Mouse (Mus musculus): Measurements from ENCODE around the gene Sprtn. TPM values are rescaled to one million over a fixed set of nuclear protein-coding genes. Genes with fewer than 3 reads are reported as not detected.
A peak's percentile ranks its signal among the peaks of the same experiment; 100 is the strongest.

Sprtn gene
- polyA plus RNA-seq, 1 experiment from 2014 or later, result 8.5 TPM

DNA sequence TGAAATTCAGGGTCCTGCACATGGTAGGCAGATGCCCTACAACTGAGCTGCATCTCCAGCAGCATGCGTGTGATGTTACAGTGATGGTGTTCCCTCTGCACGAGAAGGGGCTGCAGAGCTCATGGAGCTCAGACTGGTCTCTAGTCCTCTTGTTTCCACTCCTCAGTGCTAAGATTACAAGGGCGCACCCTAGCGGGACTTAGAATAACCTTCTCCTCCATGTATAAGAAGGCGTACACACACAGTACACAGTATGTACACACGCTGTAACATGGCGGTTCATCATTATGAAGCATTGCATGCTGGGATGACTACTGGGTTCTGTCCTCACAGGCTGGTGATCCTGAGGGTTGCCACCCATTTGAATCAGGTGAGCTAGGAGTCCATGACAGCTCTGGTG is 25.6 kb upstream of the Sprtn start:
- WGBS, result 91% methylated on average over 7 of the region's 7 CpGs
- H3K27ac ChIP-seq, result no peak overlapping the region
- H3K9ac ChIP-seq, result no peak overlapping the region
- H3K4me1 ChIP-seq (replicated peaks), result no peaks in the 10 kb centered on the region
- peaks cover 35% of the 10 kb centered on the region for H3K36me3 ChIP-seq
- ATAC-seq, result peak; percentile 19; the same call in 1 of the 2 replicates
- H3K9me3 ChIP-seq, result no peaks in the 10 kb centered on the region
- no peak overlapping the region for H3K4me3 ChIP-seq (replicated peaks)
- no peak overlapping the region for H3K4me2 ChIP-seq (replicated peaks)
- H3K27me3 ChIP-seq (replicated peaks), result no peaks in the 10 kb centered on the region

DNA sequence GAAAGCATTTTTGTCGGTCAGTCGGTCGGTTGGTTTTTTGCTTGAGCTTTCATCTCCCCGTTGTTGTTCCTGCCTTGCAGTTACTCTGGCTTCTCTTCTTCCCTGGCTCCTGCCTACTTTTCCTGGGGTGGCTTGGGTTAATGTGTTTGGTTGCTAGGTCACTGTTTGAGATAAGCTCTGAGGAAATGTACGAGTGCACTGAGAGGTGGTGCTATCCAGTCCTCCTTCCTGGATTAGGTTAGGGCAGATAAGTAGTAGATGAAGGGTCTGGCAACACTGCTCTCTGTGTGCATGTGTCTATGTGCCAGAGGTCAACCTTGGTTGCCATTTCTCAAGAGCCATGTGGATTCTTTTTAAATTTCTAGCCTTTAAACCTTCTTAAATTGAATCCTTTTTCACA is 25.0 kb upstream of the Sprtn start:
- Histone ChIP-seq H3K9me3 (no peaks in the 10 kb centered on the region), H3K4me3 (replicated peaks) (no peak overlapping the region), H3K27ac (no peak overlapping the region), H3K4me1 (replicated peaks) (no peaks in the 10 kb centered on the region), H3K4me2 (replicated peaks) (no peak overlapping the region), H3K27me3 (replicated peaks) (no peaks in the 10 kb centered on the region), H3K9ac (no peak overlapping the region), H3K36me3 (peaks cover 41% of the 10 kb centered on the region)
- WGBS, result 67% methylated on average over 5 of the region's 5 CpGs
- peak; percentile 62; the same call in 1 of the 2 replicates for ATAC-seq

DNA sequence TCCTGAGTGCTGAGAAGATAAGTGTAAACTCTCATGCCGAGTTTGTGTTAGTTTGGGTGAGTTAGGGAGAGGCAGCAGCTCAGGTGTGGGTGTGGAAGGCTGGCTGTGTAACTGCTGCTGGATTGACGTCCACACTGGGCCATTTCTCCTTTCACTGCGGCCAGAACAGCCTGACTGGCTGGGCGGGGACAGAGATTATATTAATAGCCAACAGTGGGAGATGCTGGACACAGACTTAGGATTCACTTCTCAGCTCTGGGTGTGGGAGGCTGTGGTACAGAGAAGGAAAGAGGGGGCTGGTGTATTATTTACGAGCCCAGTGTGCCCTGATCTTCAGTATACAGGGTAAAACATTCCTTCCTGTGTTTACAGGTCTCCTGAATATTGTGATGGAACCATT is 19.5 kb upstream of the Sprtn start:
- Histone ChIP-seq H3K27me3 (replicated peaks) (no peaks in the 10 kb centered on the region), H3K4me3 (replicated peaks) (no peak overlapping the region), H3K27ac (no peak overlapping the region), H3K36me3 (peaks cover 62% of the 10 kb centered on the region), H3K9ac (no peak overlapping the region), H3K4me2 (replicated peaks) (no peak overlapping the region), H3K9me3 (no peaks in the 10 kb centered on the region), H3K4me1 (replicated peaks) (no peaks in the 10 kb centered on the region)
- WGBS, result 81% methylated on average over 5 of the region's 5 CpGs
- ATAC-seq, result no peak

DNA sequence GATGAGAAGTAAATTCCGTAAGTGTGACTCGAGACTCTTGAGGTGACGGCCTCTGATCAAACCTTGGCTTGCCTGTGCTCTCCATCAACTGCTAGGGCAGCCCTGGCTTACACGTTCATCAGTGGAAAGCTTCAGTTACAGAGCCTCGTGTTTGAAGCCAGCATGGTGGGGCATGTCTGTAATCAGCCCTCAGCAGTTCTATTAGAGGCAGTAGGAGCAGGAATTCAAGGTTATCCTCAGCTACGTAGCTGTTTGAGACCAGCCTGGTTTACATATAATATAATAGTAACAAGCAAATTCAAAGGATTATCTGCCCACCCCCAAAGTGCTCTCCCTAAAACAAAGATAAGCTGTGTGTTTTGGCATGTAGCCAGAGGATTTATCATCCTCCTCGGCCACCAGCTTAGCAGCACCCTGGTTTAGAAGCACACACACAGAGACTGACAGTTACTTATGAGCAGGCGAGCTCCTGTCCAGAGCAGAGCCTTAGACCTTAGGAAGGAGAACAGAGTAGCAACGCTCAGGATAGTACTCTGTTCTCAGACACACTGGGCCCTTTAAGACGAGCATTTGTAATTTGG is 18.6 kb upstream of the Sprtn start:
- H3K27me3 ChIP-seq (replicated peaks), result no peaks in the 10 kb centered on the region
- H3K36me3 ChIP-seq, result peaks cover 65% of the 10 kb centered on the region
- H3K4me1 ChIP-seq (replicated peaks), result no peaks in the 10 kb centered on the region
- no peak for ATAC-seq
- no peak overlapping the region for H3K4me3 ChIP-seq (replicated peaks)
- no peak overlapping the region for H3K27ac ChIP-seq
- H3K4me2 ChIP-seq (replicated peaks), result no peak overlapping the region
- H3K9ac ChIP-seq, result no peak overlapping the region
- no peaks in the 10 kb centered on the region for H3K9me3 ChIP-seq
- 69% methylated on average over 10 of the region's 10 CpGs for WGBS

DNA sequence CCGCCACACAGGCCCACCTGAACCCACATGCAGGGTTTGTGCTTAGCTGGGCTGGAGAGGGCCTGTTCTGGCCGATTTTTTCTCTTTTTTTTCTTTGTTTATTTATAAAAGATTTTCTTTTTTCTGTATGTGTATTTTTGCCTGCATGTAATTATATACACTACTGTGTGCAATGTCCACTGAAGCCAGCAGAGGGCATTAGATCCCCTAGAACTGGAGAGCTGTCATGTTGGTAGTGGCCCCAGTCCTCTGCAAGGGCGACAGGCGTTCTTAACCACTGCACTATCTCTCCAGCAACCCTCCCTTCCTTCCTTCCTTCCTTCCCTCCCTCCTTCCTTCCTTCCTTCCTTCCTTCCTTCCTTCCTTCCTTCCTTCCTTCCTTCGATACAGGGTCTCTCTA is 9.3 kb upstream of the Sprtn start:
- Histone ChIP-seq H3K27ac (no peak overlapping the region), H3K4me1 (replicated peaks) (no peaks in the 10 kb centered on the region), H3K9ac (no peak overlapping the region), H3K4me3 (replicated peaks) (no peak overlapping the region), H3K9me3 (no peaks in the 10 kb centered on the region), H3K27me3 (replicated peaks) (no peaks in the 10 kb centered on the region), H3K36me3 (peaks cover 55% of the 10 kb centered on the region), H3K4me2 (replicated peaks) (no peak overlapping the region)
- 94% methylated on average over 5 of the region's 5 CpGs for WGBS
- ATAC-seq, result no peak

DNA sequence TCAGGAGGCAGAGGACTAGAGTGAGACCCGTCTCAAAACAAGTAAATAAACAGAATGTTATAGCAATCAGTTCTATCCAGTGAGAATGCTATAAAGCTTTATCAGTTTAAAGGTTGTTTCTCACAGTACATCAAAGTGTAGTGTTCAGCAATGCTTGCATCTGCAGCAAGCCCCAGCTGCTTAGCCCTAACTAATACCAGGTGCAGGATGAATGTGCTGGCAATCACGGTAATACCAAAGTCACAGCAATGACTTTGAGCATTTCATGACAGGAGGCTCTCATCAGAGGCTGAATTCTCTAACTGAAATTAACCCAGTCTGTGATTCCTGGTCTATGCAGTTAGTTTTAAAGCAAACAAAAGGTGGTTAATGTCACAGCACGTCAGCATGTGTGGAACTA is 5.1 kb upstream of the Sprtn start:
- H3K9me3 ChIP-seq, result no peaks in the 10 kb centered on the region
- peaks cover 35% of the 10 kb centered on the region for H3K36me3 ChIP-seq
- no peak overlapping the region for H3K27ac ChIP-seq
- no peak overlapping the region for H3K4me2 ChIP-seq (replicated peaks)
- H3K27me3 ChIP-seq (replicated peaks), result no peaks in the 10 kb centered on the region
- peaks cover 16% of the 10 kb centered on the region for H3K4me1 ChIP-seq (replicated peaks)
- ATAC-seq, result no peak
- no peak overlapping the region for H3K4me3 ChIP-seq (replicated peaks)
- H3K9ac ChIP-seq, result no peak overlapping the region
- 62% methylated on average over 3 of the region's 3 CpGs for WGBS

DNA sequence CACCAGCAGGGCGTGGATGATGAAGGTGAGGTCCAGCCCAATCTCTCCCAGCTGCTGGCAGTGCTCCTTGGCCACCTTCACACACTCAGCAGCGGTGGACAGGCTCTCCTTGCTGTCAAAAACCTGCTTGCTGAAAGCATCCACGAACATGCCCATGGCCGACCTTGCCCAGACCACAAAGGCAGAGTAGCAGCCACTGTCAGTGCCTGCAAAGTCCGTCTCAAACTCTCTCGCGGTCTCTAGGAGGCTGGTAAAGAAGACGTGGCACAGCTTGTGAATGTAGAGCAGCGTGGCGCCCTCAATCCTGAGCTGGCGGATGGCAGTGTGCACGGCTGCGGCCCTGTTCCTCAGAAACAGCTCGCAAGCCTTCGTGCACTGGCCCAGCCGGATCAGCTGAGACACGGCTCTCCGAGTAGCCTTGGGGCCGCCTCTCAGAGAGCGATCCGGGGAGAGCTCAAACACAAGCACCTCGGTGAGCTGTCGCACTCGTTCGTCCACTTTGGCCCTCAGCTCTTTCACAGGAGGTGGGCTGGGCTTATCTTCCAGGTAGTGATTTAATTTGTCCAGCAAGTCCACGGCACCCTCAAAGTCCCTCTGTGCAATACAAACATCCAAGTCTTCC is 1.6 kb upstream of the Sprtn start:
- peaks cover 23% of the 10 kb centered on the region; the same call in 1 of the 2 replicates for H3K36me3 ChIP-seq
- H3K9me3 ChIP-seq, result no peaks in the 10 kb centered on the region
- ATAC-seq, result peak; percentile 8; the same call in 1 of the 2 replicates
- peak overlapping the region; percentile 77; the same call in 1 of the 2 replicates for H3K27ac ChIP-seq
- 69% methylated on average over 26 of the region's 26 CpGs for WGBS
- peak overlapping the region; percentile 88 for H3K4me3 ChIP-seq (replicated peaks)
- peak overlapping the region; percentile 90 for H3K4me2 ChIP-seq (replicated peaks)
- H3K9ac ChIP-seq, result peak overlapping the region; percentile 74
- peaks cover 23% of the 10 kb centered on the region for H3K4me1 ChIP-seq (replicated peaks)
- no peaks in the 10 kb centered on the region for H3K27me3 ChIP-seq (replicated peaks)

DNA sequence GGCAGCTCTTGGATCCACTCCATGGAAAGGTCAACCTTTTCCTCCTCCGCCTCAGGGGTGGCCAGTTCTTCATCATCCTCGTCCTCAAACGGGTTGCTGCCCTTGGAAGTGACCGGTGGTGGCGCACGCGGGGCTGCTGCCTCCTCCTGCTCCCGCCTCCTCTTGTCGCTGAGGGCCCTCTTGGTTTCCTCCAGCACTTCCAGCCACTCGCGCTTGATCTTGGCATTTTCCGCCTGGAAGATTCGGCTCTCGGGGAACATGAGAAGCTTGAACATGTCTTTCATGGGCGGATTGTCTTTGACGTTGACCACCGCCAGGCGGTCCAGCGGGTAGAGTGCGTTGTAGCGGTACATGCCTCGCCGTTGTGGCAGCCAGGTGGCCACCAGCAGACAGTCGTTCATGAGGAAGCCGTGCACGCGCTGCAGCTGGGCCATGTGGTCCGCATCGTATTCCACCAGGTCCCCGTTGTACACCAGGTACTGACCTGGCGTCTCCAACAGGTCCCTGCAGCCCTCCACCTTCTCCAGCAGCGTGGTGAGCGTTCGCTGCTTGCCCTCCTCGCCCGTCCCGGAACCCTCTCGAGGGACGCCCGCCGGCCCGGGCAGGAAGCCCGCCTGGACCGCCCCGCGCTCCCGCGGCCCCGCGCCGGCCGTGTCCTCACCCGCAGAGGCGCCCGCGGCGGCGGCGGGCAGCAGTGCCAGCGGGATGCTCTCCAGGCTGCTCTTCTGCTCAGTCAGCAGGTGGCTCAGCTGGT is 877 bp upstream of the Sprtn start:
- peak; percentile 61 for ATAC-seq
- H3K27me3 ChIP-seq (replicated peaks), result no peaks in the 10 kb centered on the region
- H3K27ac ChIP-seq, result peak overlapping the region; percentile 77
- no peaks in the 10 kb centered on the region for H3K9me3 ChIP-seq
- peak overlapping the region; percentile 90 for H3K4me2 ChIP-seq (replicated peaks)
- H3K4me3 ChIP-seq (replicated peaks), result peak overlapping the region; percentile 88
- peaks cover 24% of the 10 kb centered on the region for H3K36me3 ChIP-seq
- WGBS, result under 1% methylated on average over 60 of the region's 60 CpGs
- peaks cover 23% of the 10 kb centered on the region for H3K4me1 ChIP-seq (replicated peaks)
- H3K9ac ChIP-seq, result peak overlapping the region; percentile 74

DNA sequence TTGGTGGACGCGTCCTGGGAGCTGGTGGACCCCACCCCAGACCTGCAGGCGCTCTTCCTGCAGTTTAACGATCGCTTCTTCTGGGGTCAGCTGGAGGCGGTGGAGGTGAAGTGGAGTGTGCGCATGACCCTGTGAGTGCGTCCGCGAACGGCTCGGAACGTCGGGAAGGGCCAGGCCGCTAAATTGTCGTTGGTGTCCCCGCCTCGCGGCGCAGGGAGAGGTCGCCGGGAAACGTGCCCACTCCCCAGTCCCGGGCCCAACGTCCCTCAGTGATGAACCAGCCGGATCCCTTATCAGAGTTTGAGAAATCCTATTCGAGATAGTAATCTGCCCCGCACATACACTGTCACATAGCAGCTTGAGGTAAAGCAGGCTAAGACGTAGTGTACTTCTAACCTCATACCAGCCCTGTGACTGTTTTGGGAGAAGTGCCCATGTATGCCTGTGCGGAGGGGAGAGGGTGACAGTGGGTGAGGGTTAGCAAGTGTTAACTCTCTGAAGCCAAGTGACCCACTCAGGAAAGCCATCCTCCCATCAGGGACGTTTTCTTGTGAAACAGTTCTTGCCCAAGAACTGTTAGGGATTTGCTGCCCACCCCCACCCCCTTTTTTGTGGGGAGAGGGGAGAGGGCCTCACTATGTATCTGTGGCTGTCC is 692 bp downstream of the Sprtn start:
- Histone ChIP-seq H3K9ac (peak overlapping the region; percentile 79), H3K4me3 (replicated peaks) (peak overlapping the region; percentile 88), H3K9me3 (no peaks in the 10 kb centered on the region), H3K27ac (peak overlapping the region; percentile 67), H3K4me1 (replicated peaks) (peaks cover 23% of the 10 kb centered on the region), H3K4me2 (replicated peaks) (peak overlapping the region; percentile 76), H3K27me3 (replicated peaks) (no peaks in the 10 kb centered on the region), H3K36me3 (peaks cover 36% of the 10 kb centered on the region)
- 0 out of 2 replicates have a peak, but pooled peaks have one; percentile 1 for ATAC-seq
- WGBS, result 4% methylated on average over 31 of the region's 31 CpGs

DNA sequence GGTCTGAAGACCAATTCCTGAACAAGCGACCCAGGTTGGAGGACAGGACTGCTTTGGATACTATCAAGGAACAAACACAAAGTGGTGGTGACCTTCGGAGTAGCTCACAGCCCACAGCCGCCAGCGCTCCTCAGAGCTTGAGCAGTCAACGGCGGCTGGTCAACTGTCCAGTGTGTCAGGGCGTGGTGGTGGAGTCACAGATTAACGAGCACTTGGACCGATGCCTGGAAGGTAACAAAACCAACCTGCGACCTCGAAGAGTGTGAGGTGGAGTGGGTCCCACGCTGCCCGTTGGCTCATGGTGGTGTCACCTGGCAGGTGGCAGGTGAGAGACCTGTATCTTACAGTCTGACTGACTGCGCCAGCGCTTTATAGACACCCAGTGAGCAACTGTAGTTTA is 5.5 kb downstream of the Sprtn start:
- Histone ChIP-seq H3K9me3 (no peaks in the 10 kb centered on the region), H3K27ac (no peak overlapping the region), H3K4me2 (replicated peaks) (no peak overlapping the region), H3K4me3 (replicated peaks) (no peak overlapping the region), H3K4me1 (replicated peaks) (peaks cover 7% of the 10 kb centered on the region), H3K36me3 (peaks cover 36% of the 10 kb centered on the region), H3K27me3 (replicated peaks) (no peaks in the 10 kb centered on the region), H3K9ac (no peak overlapping the region)
- WGBS, result 93% methylated on average over 15 of the region's 15 CpGs
- ATAC-seq, result no peak; the same call in 1 of the 2 replicates

DNA sequence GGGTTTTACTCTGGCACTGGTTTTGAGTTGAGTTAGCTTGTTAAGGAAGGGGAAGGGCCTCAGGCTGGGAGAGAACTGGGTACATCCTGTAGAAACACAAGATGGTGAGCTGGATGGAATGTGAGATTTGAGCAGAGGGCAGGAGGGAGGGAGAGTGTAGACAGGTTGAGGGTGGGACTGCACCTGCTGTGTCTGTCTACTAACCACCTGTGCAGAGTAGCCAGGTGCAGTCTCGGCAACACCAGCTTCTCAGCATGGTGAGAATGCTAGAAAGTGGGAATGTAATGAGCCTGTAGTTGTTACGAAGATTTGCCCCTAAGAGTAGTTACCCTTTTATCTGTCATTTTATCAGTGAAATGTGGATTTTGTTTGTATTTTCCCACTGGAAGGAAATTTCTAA is 7.8 kb downstream of the Sprtn start:
- ATAC-seq, result no peak
- WGBS, result 81% methylated on average over 2 of the region's 2 CpGs
- Histone ChIP-seq H3K9ac (no peak overlapping the region), H3K4me1 (replicated peaks) (no peaks in the 10 kb centered on the region), H3K27ac (no peak overlapping the region), H3K27me3 (replicated peaks) (no peaks in the 10 kb centered on the region), H3K36me3 (peaks cover 39% of the 10 kb centered on the region), H3K4me3 (replicated peaks) (no peak overlapping the region), H3K4me2 (replicated peaks) (no peak overlapping the region), H3K9me3 (no peaks in the 10 kb centered on the region)

DNA sequence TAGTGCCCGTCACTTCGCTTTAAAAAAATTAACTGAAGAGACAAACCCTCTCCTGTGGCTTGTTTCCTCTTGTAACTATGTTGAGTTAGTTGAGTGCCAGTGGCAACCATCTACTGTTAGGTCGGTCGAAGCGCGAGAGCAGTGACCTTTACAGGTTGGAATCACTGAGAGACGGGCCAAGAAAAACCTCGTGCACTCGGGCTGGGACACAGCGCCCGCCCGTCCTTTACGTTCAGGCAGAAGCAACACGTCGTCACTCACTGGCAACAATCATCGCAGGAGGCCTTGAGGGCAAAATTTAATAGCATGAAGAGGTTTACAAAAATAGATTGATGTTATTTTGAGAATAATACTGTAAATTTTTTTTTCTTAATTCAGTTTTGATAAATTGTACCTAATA is 12.2 kb downstream of the Sprtn start:
- Histone ChIP-seq H3K4me2 (replicated peaks) (no peak overlapping the region), H3K9ac (no peak overlapping the region), H3K27me3 (replicated peaks) (no peaks in the 10 kb centered on the region), H3K4me1 (replicated peaks) (no peaks in the 10 kb centered on the region), H3K9me3 (no peaks in the 10 kb centered on the region), H3K27ac (no peak overlapping the region), H3K4me3 (replicated peaks) (no peak overlapping the region), H3K36me3 (peaks cover 43% of the 10 kb centered on the region)
- WGBS, result 93% methylated on average over 16 of the region's 16 CpGs
- no peak for ATAC-seq

Data from intestine, embryonic 15.5 days (tissue).